Mouse (Mus musculus) heart, embryonic 12.5 days (tissue): Measurements from ENCODE around the gene Cnga1. TPM values are rescaled to one million over a fixed set of nuclear protein-coding genes. Genes with fewer than 3 reads are reported as not detected.
"Not testable (repeated sequence)": the region's sequence is repeated elsewhere in the genome, so short reads cannot be mapped to it uniquely, and the experiment has no call there.

Experiments
- ATAC-seq: fragments of 200-750 bp; cut with Nextera tagmentation; 2 replicates; pipeline ENCODE4 v1.8.0; 2017; ENCODE audit warnings: moderate TSS enrichment, moderate library complexity; ENCODE audit not compliant: insufficient number of reproducible peaks, low FRiP score
- H3K27ac ChIP-seq: fragments of 300-500 bp; sonication (generic); 2 replicates; pipeline ENCODE4 v1.5.1; 2016; ENCODE audit warnings: mild to moderate bottlenecking, moderate library complexity; ENCODE audit not compliant: poor library complexity, severe bottlenecking
- H3K27me3 ChIP-seq: fragments of 300-500 bp; sonication (generic); replicated peaks from 2 replicates; pipeline ENCODE4 v1.6.1; 2016; ENCODE audit warnings: mild to moderate bottlenecking, moderate library complexity
- H3K36me3 ChIP-seq: fragments of 300-500 bp; sonication (generic); 2 replicates; pipeline ENCODE4 v1.6.1; 2016; ENCODE audit warnings: mild to moderate bottlenecking, moderate library complexity
- H3K4me1 ChIP-seq: fragments of 300-500 bp; sonication (generic); replicated peaks from 2 replicates; pipeline ENCODE4 v1.6.1; 2016; ENCODE audit warnings: mild to moderate bottlenecking
- H3K4me2 ChIP-seq: fragments of 300-500 bp; sonication (generic); 2 replicates; pipeline ENCODE4 v1.6.1; 2016; ENCODE audit warnings: mild to moderate bottlenecking, moderate library complexity
- H3K4me3 ChIP-seq: fragments of 300-500 bp; sonication (generic); 2 replicates; pipeline ENCODE4 v1.5.1; 2016; ENCODE audit warnings: mild to moderate bottlenecking
- H3K9ac ChIP-seq: fragments of 300-500 bp; sonication (generic); 2 replicates; pipeline ENCODE4 v1.6.1; 2016; ENCODE audit warnings: mild to moderate bottlenecking, moderate library complexity
- H3K9me3 ChIP-seq: fragments of 300-500 bp; sonication (generic); replicated peaks from 2 replicates; pipeline ENCODE4 v1.6.1; 2016; ENCODE audit warnings: mild to moderate bottlenecking, moderate library complexity
- WGBS: fragments of 180-500 bp; shearing (Covaris S2); methylation state at CpG from one replicate; pipeline ENCODE4 v1.1.7; 2016; 5-methylcytosine and 5-hydroxymethylcytosine counted together
- polyA plus RNA-seq: library from polyadenylated mRNA; unstranded; fragments of >200 nt; fragmentation: Nextera tagmentation; extraction: Ambion mirVana; gene quantifications from 2 replicates; pipeline ENCODE4 v1.2.1, GENCODE M21; 2016

Cnga1 gene
- polyA plus RNA-seq, 1 experiment from 2014 or later: not detected

DNA sequence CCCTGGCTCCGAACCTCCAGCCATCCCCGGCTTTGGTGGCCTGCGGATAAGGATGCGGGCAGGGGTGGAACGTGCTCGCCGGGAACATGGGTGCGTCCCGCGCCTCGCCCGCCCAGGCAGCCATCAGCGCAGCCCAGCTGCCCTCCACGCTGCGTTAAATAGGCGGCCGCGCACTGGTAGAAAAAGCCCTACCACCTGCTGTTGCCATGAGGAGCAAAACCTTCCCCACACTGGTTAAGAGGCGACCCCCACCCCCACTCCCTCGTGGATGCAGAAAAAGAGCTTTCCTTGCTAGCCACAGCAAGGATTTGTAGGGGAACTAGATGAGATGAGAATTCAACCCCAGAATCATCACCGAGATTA lies 63.1 kb downstream of the Cnga1 start, which contains the start of gene Zar1:
Gene Zar1 (minus strand): TSS at position 285 of the 363 bp plus-strand sequence.
- ATAC-seq, H3K27ac ChIP-seq, H3K36me3 ChIP-seq, H3K9me3 ChIP-seq, H3K4me1 ChIP-seq: not testable (repeated sequence)
- 8% methylated on average over 19 of the region's 21 CpGs for WGBS
- peaks cover 41% of the 10 kb centered on the region for H3K27me3 ChIP-seq
- H3K4me3 ChIP-seq: peak within 1 kb of the TSS; percentile 55
- H3K4me2 ChIP-seq: peak within 1 kb of the TSS; percentile 95
- peak within 1 kb of the TSS; percentile 68 for H3K9ac ChIP-seq

DNA sequence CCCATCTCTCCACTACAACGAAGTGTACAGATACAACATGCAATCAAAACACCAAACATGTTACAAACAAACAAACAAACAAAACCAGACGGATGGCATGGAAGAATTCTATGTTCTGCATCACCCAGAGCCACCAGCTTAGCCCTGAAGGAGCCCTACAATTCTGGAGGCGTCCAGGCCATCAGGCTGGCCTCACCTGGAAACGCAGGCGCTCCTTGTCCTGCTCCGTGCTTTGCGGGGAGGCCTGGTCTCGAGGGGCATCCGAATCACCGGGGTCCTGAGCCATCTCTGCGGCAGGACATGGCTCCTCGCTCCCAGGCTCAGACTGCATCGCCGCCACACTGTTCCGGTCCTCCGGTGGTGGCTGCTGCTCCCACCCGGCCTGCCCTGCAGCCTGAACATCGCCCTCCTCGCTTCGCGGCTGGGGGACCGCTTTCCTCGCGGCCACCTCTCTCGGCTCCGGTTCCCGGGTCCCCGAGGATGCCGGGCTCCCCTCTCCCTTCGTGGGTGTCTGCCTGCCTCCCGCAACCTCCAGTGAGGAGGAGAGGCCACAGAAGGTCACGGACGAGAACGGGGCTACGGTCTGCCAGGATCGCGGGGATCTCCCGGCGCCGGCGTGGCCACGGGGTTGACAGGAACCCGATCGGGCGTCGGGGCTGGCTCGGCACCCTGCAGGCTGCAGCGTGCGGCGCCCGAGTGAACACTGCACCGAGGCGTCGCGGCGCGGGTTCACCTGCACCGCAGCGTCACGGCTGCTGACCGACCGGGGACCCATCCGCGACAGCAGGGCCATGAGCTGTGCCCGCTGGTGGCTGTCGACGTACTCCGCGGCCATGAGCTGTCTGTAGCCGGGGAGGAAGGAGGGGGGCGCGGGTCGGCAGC lies 63.7 kb downstream of the Cnga1 start:
- peak overlapping the region; percentile 95 for H3K4me2 ChIP-seq
- H3K9ac ChIP-seq: peak overlapping the region; percentile 68
- H3K27ac ChIP-seq, H3K36me3 ChIP-seq, H3K9me3 ChIP-seq, H3K4me1 ChIP-seq: not testable (repeated sequence)
- peak overlapping the region; percentile 55 for H3K4me3 ChIP-seq
- peak; percentile 33; the same call in 1 of the 2 replicates for ATAC-seq
- WGBS: 6% methylated on average over 47 of the region's 73 CpGs
- peaks cover 38% of the 10 kb centered on the region for H3K27me3 ChIP-seq

DNA sequence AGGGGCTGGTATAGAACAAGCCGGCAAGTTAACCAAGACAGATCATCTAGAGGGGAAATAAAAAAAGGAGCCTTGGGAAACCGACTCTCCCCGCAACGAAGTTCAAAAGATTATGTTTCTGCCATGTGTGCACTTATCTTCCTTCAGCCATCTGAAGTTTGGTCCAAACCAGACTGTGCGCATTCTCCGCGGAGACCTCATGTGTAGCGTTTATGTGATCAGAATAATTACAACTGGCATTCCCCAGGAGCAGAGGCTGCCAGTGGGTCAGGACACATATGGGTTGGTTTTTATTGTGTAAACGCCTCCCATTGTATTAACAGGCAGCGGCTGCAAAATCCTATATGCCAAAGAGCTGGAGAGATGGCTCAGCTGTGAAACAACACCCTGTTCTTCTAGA lies 64.5 kb downstream of the Cnga1 start:
- not testable (repeated sequence) for H3K4me1 ChIP-seq, H3K27ac ChIP-seq, H3K9ac ChIP-seq, H3K4me3 ChIP-seq, H3K9me3 ChIP-seq, ATAC-seq, H3K36me3 ChIP-seq
- H3K27me3 ChIP-seq: peaks cover 38% of the 10 kb centered on the region
- WGBS: 67% methylated on average over 10 of the region's 10 CpGs
- peak overlapping the region; percentile 95; the same call in 1 of the 2 replicates for H3K4me2 ChIP-seq

DNA sequence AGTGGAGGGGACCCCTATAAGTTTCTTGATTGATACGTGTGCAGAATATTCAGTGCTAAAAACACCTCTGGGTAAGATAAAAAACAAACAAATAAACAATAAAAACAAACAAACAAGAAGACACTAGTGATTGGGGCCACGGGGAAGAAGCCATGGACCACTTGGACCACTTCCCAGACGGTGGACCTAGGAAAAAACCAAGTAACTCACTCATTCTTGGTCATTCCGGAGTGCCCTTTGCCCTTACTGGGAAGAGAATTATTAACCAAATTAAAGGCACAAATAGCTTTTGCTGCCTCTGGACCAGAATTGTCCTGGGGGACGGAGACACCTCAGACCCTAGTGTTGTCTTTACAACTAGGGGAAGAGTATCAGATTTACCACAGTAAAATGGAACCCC lies 78.5 kb downstream of the Cnga1 start:
- Histone ChIP-seq H3K9me3 (peaks cover 43% of the 10 kb centered on the region), H3K27ac (no peak overlapping the region), H3K4me1 (no peaks in the 10 kb centered on the region), H3K4me2 (no peak overlapping the region), H3K27me3 (no peaks in the 10 kb centered on the region), H3K9ac (no peak overlapping the region), H3K4me3 (no peak overlapping the region), H3K36me3 (0 out of 2 replicates have a peak, but pooled peaks cover 3% of the 10 kb centered on the region)
- 79% methylated on average over 5 of the region's 5 CpGs for WGBS
- ATAC-seq: no peak

DNA sequence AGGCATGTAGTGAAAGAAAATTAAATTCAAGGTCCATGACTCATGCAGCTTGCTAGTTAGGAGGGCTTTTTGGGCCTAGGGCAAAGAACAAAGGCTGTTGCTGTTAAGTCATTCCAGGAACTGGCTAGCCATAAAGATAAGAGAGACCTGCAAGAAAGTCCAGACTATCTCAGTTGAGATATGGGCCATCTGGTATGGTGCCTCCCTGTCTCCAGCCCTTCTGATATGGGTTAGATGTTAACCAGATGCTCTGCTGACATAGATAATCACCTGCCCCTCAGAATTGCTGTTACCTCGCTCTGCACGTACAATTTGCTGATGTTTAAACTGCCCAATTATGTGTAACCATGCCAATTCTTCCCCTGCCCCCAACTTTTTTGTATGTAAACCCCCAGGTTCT lies 80.9 kb downstream of the Cnga1 start:
- peaks cover 26% of the 10 kb centered on the region for H3K9me3 ChIP-seq
- H3K4me1 ChIP-seq, H3K9ac ChIP-seq, H3K27ac ChIP-seq, ATAC-seq, H3K27me3 ChIP-seq, H3K4me3 ChIP-seq, H3K36me3 ChIP-seq, H3K4me2 ChIP-seq: not testable (repeated sequence)
- WGBS: 28% methylated on average over 2 of the region's 2 CpGs

DNA sequence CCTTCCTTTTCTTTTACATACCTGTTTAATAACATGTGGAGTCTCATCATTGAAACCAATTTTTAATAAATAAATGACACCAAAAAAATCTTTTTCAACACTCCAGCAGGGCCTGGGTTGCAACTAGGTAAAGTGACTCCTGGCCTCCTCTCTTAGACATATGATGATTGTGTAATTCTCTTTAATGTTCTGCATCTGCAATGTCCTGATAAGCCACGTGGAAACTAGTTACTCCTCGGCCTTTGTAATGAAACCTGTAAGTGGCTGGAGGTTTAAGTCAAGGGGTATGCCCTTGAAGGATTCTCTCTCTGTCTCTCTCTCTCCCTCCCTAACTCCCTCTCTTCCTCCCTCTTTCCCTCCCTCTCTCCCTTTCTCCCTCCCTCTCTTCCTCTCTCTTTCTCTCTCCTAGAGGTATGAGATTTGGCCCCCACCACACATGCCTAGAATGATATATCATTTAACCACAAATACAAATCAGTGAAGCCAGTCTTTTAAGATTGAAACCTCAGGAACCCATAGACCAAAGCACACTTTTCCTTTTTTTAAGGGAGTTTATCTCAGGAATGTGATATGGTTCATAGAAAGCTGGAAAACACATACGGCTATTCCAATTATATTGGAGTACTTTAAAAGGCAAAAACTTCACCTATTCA lies 83.0 kb downstream of the Cnga1 start:
- Histone ChIP-seq H3K4me1 (peaks cover 8% of the 10 kb centered on the region), H3K27me3 (no peaks in the 10 kb centered on the region), H3K9ac (no peak overlapping the region), H3K36me3 (0 out of 2 replicates have a peak, but pooled peaks cover under 1% of the 10 kb centered on the region), H3K4me3 (no peak overlapping the region), H3K4me2 (no peak overlapping the region), H3K9me3 (peaks cover 13% of the 10 kb centered on the region), H3K27ac (no peak overlapping the region)
- WGBS: 59% methylated on average over 3 of the region's 3 CpGs
- no peak for ATAC-seq

DNA sequence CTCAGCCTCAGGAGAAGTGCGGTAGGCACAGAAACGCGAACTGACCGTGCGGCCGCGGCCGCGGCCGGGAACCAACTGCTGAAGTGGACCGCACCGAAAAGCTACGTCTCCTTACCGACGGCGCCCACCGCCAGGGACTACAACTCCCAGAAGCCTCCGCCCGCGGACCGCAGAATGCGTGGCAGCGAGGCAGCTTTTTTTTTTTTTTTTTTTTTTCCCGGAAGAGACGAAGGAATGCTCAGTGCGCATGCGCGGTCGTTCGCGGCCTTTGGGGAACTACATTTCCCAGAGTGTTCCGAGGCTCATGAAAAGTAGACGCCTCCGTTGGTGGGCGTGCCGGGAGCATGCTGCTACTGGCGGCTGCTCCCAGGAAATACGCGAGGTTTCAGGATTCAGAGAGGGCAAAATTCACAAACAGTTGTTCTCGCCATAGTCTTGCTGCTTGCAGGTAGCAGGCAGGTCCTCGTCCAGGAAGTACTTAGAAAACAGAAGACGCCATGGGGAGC lies 84.5 kb downstream of the Cnga1 start, which contains the start of gene Nfxl1:
Gene Nfxl1 (minus strand): TSS at position 141 of the 506 bp plus-strand sequence.
- Histone ChIP-seq H3K4me3 (peak within 1 kb of the TSS; percentile 81), H3K27ac (peak within 1 kb of the TSS; percentile 43), H3K9me3 (peaks cover 13% of the 10 kb centered on the region), H3K9ac (peak within 1 kb of the TSS; percentile 85), H3K36me3 (peaks cover 3% of the 10 kb centered on the region), H3K27me3 (no peaks in the 10 kb centered on the region), H3K4me1 (peaks cover 8% of the 10 kb centered on the region), H3K4me2 (peak within 1 kb of the TSS; percentile 82)
- peak; percentile 95 for ATAC-seq
- WGBS: 0% methylated on average over 42 of the region's 42 CpGs

DNA sequence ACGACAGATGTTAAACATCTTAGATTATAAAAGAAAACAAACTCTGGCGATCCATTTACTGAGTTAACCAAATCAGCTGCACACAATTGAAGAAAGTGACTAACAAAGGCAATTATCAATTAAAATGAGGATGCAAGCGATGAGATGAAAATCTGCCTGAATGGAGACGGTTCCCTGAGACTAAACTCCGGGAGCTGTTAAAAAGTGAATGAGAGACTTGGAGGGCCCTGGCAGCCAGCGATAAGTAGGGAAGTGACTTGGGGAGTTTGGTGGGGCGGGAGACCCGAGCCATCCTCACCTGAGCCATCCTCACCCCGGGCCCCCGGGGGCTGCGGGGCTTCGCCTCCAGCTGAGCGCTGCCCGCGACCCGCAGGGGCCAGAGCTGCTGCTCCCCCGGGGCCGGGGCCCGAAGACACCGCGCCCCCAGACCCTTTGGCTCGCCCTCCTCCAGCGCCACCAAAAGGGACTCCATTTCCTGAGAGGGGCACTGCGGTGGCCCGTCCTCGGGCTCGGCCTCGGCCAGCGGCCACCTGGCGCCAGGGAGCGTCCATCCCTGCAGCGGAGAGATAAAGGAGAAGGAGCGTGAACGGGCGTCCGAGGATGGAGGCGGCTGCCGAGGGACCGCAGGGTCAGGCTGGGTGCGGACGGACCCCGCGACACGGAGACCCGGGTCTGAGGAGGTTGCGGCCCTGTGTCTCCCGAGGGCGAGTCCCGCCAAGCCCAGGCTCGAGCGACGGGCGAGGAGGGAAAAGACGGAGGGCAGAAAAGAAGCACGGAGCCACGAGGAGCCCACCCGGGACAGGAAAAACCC lies 85.2 kb downstream of the Cnga1 start:
- Histone ChIP-seq H3K9ac (peak overlapping the region; percentile 85), H3K36me3 (peaks cover 7% of the 10 kb centered on the region), H3K4me1 (peaks cover 8% of the 10 kb centered on the region), H3K27ac (peak overlapping the region; percentile 43), H3K9me3 (peaks cover 8% of the 10 kb centered on the region), H3K27me3 (no peaks in the 10 kb centered on the region), H3K4me2 (peak overlapping the region; percentile 82), H3K4me3 (peak overlapping the region; percentile 81)
- WGBS: under 1% methylated on average over 56 of the region's 57 CpGs
- ATAC-seq: peak; percentile 81

DNA sequence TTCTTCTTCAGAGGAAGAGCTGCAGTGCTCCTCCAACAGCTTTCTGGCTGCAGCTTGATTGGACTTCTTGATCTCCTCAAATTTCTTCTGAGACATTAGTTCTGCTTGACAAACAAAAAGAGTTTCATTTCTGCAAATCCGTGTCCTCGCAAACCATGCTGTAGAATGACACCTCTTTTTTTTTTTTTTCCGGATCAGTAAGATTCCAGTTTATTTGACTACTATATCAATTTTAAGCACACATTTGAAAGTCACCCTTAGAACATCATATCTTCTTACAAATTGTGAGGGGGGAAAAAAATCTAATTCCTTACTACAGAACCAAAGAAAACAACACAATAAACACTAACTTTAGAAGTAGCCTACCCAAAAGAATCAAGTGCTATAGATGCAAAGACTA lies 87.8 kb downstream of the Cnga1 start:
- Histone ChIP-seq H3K4me2 (no peak overlapping the region), H3K27ac (no peak overlapping the region), H3K4me3 (no peak overlapping the region), H3K4me1 (peaks cover 8% of the 10 kb centered on the region), H3K36me3 (peaks cover 15% of the 10 kb centered on the region), H3K27me3 (no peaks in the 10 kb centered on the region), H3K9me3 (no peaks in the 10 kb centered on the region), H3K9ac (no peak overlapping the region)
- ATAC-seq: no peak
- 89% methylated on average over 3 of the region's 3 CpGs for WGBS
